Mouse (Mus musculus): ENCODE data around the gene Znrf4. TPM values are rescaled to one million over a fixed set of nuclear protein-coding genes. Genes with fewer than 3 reads are reported as not detected.
"Not testable (repeated sequence)": the region's sequence is repeated elsewhere in the genome, so short reads cannot be mapped to it uniquely, and the experiment has no call there.

The Znrf4 gene
- polyA plus RNA-seq, 1 experiment from 2014 or later = 0.14 TPM

DNA sequence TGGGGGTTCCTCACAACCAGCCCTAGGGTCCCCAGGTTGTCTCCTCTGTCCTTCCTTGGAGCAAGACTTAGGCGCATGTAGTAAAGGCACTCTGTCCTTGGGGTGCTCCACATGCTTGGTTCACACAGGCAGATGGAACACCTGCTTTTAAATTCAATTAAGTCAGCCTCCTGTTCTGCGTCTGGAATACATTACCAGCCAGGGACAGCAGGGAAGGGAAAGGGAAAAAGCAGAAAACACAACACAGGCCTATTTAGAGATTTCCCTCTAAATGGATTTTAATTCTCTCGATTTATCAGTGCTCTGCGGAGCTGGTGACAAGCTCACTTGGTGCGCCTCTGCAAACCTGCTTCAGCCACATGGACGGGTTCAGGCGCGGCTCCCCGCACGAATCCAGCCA lies 6.8 kb downstream of the Znrf4 start:
- Histone ChIP-seq H3K36me3 (no peaks in the 10 kb centered on the region), H3K9ac (replicated peaks) (no peak overlapping the region), H3K4me1 (peaks cover 72% of the 10 kb centered on the region), H3K4me3 (no peak overlapping the region), H3K27ac (replicated peaks) (peak overlapping the region; percentile 81), H3K27me3 (no peaks in the 10 kb centered on the region), H3K4me2 (replicated peaks) (no peak overlapping the region), H3K9me3 (no peaks in the 10 kb centered on the region)
- 73% methylated on average over 10 of the region's 10 CpGs for WGBS
- no peak for ATAC-seq (replicated peaks)

DNA sequence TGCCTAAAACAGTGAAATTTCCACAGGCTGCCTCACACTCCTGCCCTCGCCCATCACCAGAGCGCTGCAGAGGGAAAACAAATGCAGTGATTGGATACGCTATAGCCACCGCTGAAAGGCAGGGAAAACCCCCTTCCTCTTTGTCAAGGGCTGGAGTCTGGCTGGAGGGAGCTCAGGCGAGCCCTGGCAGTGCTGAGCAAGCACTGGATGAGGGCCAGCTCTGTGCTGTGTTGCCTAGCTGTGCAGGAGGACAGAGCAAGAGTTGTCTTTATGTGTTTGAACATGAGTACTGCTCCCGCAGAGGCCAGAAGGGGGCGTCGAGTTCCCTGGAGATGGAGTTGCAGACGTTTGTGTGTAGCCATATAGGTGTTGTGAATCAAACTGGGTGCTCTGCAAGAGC lies 9.7 kb downstream of the Znrf4 start:
- no peak overlapping the region for H3K4me2 ChIP-seq (replicated peaks)
- H3K27ac ChIP-seq (replicated peaks) = peak overlapping the region; percentile 94
- H3K9me3 ChIP-seq = no peaks in the 10 kb centered on the region
- no peak overlapping the region for H3K9ac ChIP-seq (replicated peaks)
- WGBS = 21% methylated on average over 9 of the region's 9 CpGs
- no peak overlapping the region for H3K4me3 ChIP-seq
- ATAC-seq (replicated peaks) = peak; percentile 84
- no peaks in the 10 kb centered on the region for H3K36me3 ChIP-seq
- H3K27me3 ChIP-seq = no peaks in the 10 kb centered on the region
- H3K4me1 ChIP-seq = peaks cover 68% of the 10 kb centered on the region

DNA sequence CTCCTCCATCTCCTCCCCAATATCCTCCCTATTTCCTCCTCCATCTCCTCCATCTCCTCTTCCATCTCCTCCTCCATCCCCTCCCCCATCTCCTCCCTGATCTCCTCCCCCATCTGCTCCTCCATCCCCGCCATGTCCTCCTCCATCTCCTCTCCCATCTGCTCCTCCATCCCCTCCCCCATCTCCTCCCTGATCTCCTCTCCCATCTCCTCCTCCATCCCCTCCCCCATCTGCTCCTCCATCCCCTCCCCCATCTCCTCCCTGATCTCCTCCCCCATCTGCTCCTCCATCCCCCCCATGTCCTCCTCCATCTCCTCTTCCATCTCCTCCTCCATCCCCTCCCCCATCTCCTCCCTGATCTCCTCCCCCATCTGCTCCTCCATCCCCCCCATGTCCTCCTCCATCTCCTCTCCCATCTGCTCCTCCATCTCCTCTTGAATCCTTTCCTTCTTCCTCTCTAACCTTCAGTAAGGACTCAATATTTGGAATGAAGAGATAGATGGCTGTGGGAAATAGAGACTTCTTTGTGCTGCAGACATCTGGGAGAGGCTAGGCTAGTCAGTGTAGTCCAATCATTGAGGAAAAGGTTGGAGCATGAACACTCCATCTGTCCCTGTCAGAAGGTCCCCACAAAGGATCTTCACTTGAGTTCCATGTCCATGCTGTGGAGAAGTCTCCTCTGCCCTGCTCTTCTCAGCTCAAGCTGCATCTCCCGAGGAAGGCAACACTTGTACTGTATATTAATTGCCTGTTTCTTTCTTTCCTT lies 10.4 kb downstream of the Znrf4 start:
- WGBS = 14% methylated on average over 2 of the region's 2 CpGs
- ATAC-seq (replicated peaks) = peak; percentile 21
- not testable (repeated sequence) for H3K27me3 ChIP-seq; H3K4me2 ChIP-seq (replicated peaks); H3K9me3 ChIP-seq; H3K4me3 ChIP-seq; H3K36me3 ChIP-seq; H3K9ac ChIP-seq (replicated peaks)
- Histone ChIP-seq H3K27ac (replicated peaks) (peak overlapping the region; percentile 94), H3K4me1 (peaks cover 61% of the 10 kb centered on the region)

DNA sequence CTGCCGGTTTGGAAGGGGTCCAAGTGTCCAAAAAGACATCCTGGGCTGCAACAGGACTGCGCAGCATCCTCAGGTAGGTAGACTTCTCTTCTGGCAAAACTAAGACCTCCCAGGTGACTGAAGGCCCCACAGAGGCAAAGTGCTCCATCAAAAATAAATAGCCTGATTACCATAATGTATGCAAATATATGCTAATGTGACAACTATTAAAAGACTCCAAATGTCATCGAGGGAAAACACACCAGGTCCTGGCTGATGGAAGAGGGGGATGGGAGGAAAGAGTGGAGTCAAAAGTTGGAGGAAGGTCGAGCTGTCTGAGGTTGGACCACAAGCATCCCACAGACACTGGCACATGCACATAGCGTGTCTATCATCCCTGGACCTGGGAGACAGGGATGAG lies 13.0 kb downstream of the Znrf4 start:
- H3K4me2 ChIP-seq (replicated peaks) = no peak overlapping the region
- no peaks in the 10 kb centered on the region for H3K27me3 ChIP-seq
- no peaks in the 10 kb centered on the region for H3K9me3 ChIP-seq
- WGBS = 44% methylated on average over 5 of the region's 5 CpGs
- H3K4me3 ChIP-seq = no peak overlapping the region
- ATAC-seq (replicated peaks) = no peak
- no peaks in the 10 kb centered on the region for H3K36me3 ChIP-seq
- H3K9ac ChIP-seq (replicated peaks) = no peak overlapping the region
- H3K4me1 ChIP-seq = peaks cover 50% of the 10 kb centered on the region
- peak overlapping the region; percentile 37; the same call in 1 of the 2 replicates for H3K27ac ChIP-seq (replicated peaks)

DNA sequence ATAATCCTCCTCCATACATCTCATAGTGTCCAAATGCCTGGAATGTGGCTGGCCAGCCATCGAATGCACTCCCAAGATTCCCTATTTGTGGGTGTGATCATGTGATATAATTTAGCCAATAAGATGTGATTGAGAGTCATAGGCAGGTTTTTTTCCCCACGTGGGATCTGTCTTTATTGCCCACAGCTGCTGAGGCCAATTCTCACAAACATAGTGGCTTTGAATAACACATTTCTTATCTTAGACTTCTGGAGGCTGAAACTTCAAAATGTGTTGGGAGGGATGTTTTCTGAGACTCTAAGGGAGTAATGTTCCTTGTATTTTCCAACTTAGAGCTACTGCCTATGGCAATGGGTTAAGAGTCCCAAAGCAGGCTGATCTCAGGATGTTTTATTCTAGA lies 17.8 kb downstream of the Znrf4 start:
- Histone ChIP-seq H3K9me3 (no peaks in the 10 kb centered on the region), H3K9ac (replicated peaks) (no peak overlapping the region), H3K4me3 (no peak overlapping the region), H3K36me3 (no peaks in the 10 kb centered on the region), H3K4me2 (replicated peaks) (no peak overlapping the region), H3K27ac (replicated peaks) (no peak overlapping the region), H3K27me3 (no peaks in the 10 kb centered on the region), H3K4me1 (peaks cover 24% of the 10 kb centered on the region)
- 68% methylated on average over 2 of the region's 2 CpGs for WGBS
- no peak for ATAC-seq (replicated peaks)

DNA sequence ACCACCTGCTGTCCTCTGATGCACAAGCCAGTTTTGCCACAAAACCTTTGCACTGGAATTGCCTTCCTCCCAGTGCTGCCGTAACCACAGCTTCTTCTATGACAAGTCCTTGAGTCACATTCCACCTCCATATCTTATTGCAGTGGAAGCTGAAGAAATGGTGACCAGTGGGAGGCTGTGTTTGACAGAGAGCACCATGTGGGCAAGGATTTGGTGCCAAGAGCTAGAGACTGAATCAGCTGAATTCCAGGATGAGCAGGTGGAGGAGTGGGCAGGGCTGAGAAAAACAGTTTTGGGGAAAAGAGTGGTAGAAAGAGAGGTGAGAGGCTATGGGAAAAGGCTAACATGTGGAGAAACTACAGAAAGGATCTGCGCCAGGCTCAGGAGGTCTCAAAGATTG lies 18.4 kb downstream of the Znrf4 start:
- ATAC-seq (replicated peaks) = no peak
- no peaks in the 10 kb centered on the region for H3K27me3 ChIP-seq
- H3K9ac ChIP-seq (replicated peaks) = no peak overlapping the region
- no peak overlapping the region for H3K4me3 ChIP-seq
- 89% methylated on average over 2 of the region's 2 CpGs for WGBS
- no peaks in the 10 kb centered on the region for H3K36me3 ChIP-seq
- H3K4me2 ChIP-seq (replicated peaks) = no peak overlapping the region
- no peak overlapping the region for H3K27ac ChIP-seq (replicated peaks)
- H3K9me3 ChIP-seq = no peaks in the 10 kb centered on the region
- peaks cover 20% of the 10 kb centered on the region for H3K4me1 ChIP-seq

DNA sequence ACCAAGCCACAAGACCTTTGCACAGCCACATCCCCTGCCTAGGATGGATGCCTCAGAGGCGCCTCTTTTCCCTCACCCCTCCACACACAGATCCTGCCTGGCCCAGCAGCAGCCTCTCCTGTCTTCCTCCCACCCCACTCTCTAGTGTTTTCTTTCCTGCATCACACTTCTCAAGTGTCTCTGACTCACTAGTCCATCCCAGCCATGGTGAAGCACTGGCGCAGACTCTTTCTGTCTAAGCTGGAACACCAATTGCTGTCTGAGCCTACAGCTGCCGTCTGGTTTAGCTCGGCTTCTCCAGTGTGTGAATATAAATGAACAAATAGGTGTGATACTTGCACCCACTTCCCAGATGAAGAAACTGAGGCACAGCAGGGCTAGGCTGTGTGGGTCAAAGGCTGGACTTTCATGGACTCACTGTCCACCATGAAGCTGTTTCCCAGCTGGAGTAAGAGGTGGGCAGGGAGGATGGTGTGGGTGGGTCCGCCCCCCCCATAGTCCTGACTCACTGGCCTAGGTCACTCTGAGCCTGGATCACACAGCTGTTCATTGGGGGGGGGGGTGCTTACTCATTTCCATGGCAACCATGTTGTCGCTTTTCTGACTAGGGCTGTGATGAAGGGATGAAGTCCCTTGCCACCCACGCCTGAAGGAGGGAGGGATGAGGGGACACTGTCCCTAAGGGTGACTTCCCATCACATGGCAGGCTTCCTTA lies 21.6 kb downstream of the Znrf4 start:
- H3K4me2 ChIP-seq (replicated peaks) = no peak overlapping the region
- H3K4me1 ChIP-seq = peaks cover 29% of the 10 kb centered on the region
- no peaks in the 10 kb centered on the region for H3K27me3 ChIP-seq
- no peak overlapping the region for H3K27ac ChIP-seq (replicated peaks)
- WGBS = 80% methylated on average over 7 of the region's 7 CpGs
- H3K4me3 ChIP-seq = no peak overlapping the region
- H3K9ac ChIP-seq (replicated peaks) = no peak overlapping the region
- ATAC-seq (replicated peaks) = no peak
- H3K36me3 ChIP-seq = no peaks in the 10 kb centered on the region
- H3K9me3 ChIP-seq = no peaks in the 10 kb centered on the region

DNA sequence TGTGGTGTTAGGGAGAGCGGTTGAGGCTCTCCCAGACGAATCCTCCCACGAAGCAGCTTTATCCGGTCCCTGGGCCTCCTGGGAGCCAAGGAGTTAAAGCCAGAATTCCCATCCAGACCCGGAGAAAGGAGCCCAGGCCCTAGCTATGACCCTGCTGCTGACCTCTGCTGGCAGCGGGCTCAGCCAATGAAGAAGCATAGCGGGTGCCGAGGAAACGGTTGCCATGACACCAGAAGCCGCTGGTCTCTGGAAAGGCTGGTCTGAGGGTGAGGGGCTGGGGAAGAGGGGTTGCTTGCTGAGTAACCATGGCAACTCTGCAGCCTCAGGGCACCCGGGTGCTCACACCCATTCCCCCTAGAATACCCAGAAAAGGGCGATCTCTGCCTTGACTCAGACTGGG lies 24.2 kb downstream of the Znrf4 start:
- Histone ChIP-seq H3K27me3 (no peaks in the 10 kb centered on the region), H3K36me3 (no peaks in the 10 kb centered on the region), H3K27ac (replicated peaks) (peak overlapping the region; percentile 86), H3K4me3 (no peak overlapping the region), H3K9ac (replicated peaks) (no peak overlapping the region), H3K4me2 (replicated peaks) (0 out of 2 replicates have a peak overlapping the region, but pooled peaks have one; percentile 2), H3K4me1 (peaks cover 35% of the 10 kb centered on the region), H3K9me3 (no peaks in the 10 kb centered on the region)
- ATAC-seq (replicated peaks) = peak; percentile 78
- whole genome bisulfite sequencing = 3% methylated on average over 12 of the region's 12 CpGs

DNA sequence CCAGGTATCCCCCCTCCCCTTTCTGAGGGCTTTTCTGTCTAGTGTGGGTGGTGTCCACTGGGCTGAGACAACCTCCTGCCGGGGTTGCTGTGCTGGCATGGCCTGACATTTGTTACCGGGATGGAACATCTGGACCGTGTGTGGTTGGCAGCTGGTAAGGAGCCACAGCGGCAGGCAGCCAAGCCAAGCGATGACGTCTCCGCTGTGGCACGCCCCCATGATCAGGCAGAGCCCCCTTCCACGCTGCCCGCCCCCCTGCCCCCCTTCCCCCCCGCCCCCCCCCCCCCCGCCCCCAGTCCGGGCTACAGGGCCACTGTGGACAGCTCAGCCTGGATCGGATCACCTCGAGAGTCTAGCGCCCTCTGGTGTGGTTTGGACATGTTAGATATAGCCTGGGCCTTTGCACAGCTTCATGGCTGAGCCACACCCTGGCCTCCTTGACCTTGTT lies 24.8 kb downstream of the Znrf4 start:
- ATAC-seq (replicated peaks) = peak; percentile 65
- WGBS = 4% methylated on average over 12 of the region's 16 CpGs
- no peak overlapping the region for H3K4me3 ChIP-seq
- no peak overlapping the region for H3K9ac ChIP-seq (replicated peaks)
- no peaks in the 10 kb centered on the region for H3K36me3 ChIP-seq
- peaks cover 35% of the 10 kb centered on the region for H3K4me1 ChIP-seq
- peak overlapping the region; percentile 86 for H3K27ac ChIP-seq (replicated peaks)
- H3K9me3 ChIP-seq = no peaks in the 10 kb centered on the region
- H3K27me3 ChIP-seq = no peaks in the 10 kb centered on the region
- 0 out of 2 replicates have a peak overlapping the region, but pooled peaks have one; percentile 2 for H3K4me2 ChIP-seq (replicated peaks)

DNA sequence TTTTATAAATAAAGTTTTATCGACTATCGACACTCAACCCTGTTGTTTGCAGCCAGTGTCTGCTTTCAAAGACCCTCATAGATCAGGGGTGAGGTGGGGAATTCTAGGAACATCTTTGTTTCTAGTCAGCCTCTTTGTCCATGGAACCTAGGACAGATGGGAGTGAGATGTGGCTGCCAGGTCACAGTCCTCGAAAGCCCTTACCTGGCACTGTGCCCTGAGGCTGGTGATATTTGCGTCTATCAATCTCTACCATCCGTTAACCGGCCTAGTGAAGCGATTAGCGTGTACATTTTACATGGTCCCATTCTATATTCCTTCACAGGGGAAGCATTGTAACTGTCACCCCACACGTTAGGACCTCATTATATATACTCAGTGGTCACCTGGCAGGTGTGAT lies 26.3 kb downstream of the Znrf4 start:
- WGBS = 74% methylated on average over 9 of the region's 9 CpGs
- no peaks in the 10 kb centered on the region for H3K27me3 ChIP-seq
- H3K9ac ChIP-seq (replicated peaks) = no peak overlapping the region
- no peaks in the 10 kb centered on the region for H3K36me3 ChIP-seq
- H3K4me3 ChIP-seq = no peak overlapping the region
- H3K27ac ChIP-seq (replicated peaks) = 0 out of 2 replicates have a peak overlapping the region, but pooled peaks have one; percentile 2
- peaks cover 34% of the 10 kb centered on the region for H3K4me1 ChIP-seq
- H3K4me2 ChIP-seq (replicated peaks) = no peak overlapping the region
- ATAC-seq (replicated peaks) = no peak
- no peaks in the 10 kb centered on the region for H3K9me3 ChIP-seq

DNA sequence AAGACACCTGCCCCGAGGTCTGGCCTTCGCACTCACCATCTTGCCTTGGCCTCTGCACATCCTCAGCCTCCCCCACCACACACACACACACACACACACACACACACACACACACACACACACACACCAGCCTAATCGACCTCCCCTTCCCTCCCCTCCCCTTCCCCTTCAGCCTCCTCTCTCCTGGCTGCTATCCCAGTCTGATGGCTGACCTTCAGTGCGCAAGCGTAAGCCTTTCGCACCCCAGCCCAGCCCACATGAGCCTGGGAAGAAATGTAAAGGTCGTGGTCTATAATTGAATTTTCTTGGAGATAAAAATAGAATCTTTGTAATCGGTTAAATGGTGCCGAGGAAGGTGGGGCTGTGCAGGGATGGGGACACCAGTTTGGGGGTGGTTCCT lies 27.1 kb downstream of the Znrf4 start:
- ATAC-seq (replicated peaks) = no peak; the same call in 1 of the 2 replicates
- Histone ChIP-seq H3K4me2 (replicated peaks) (no peak overlapping the region), H3K27ac (replicated peaks) (0 out of 2 replicates have a peak overlapping the region, but pooled peaks have one; percentile 2), H3K4me1 (peaks cover 29% of the 10 kb centered on the region), H3K9ac (replicated peaks) (no peak overlapping the region), H3K4me3 (no peak overlapping the region), H3K27me3 (no peaks in the 10 kb centered on the region), H3K36me3 (no peaks in the 10 kb centered on the region), H3K9me3 (no peaks in the 10 kb centered on the region)
- WGBS = 48% methylated on average over 9 of the region's 9 CpGs

DNA sequence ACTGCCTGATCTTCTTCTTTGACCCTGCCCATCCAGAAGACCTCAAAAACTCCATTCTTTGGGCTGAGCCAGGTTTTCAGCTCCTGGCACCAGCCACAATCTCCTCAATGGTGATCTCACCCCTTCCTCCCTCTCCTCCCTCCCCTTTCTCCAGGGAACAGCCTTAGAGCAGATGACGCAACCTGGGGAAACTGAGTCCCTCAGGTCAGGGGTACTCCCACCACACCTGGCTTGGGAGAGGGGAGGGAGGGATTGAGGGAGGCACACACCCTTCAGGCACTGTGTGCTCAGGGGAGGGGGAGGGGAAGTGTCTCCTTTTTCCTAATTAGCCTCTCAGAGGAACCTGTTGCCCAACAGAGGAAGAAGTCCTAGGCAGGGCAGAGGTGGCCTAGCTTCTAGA lies 29.6 kb downstream of the Znrf4 start:
- WGBS = 100% methylated on average over 1 of the region's 1 CpGs
- H3K27me3 ChIP-seq = no peaks in the 10 kb centered on the region
- no peak overlapping the region for H3K4me2 ChIP-seq (replicated peaks)
- no peak for ATAC-seq (replicated peaks)
- H3K36me3 ChIP-seq = no peaks in the 10 kb centered on the region
- no peak overlapping the region for H3K27ac ChIP-seq (replicated peaks)
- H3K4me3 ChIP-seq = no peak overlapping the region
- no peak overlapping the region for H3K9ac ChIP-seq (replicated peaks)
- no peaks in the 10 kb centered on the region for H3K9me3 ChIP-seq
- peaks cover 24% of the 10 kb centered on the region for H3K4me1 ChIP-seq

Measured in forebrain, embryonic 15.5 days (tissue).